Mouse (Mus musculus) erythroid progenitor cell, adult 5-6 weeks (primary cell): ENCODE results near the gene Hmga1. TPM values are rescaled to one million over a fixed set of nuclear protein-coding genes. Genes with fewer than 3 reads are reported as not detected.

Source experiments
- ATAC-seq: replicated peaks from 2 replicates; pipeline ENCODE4 v1.8.0; 2016; ENCODE audit warnings: moderate number of reproducible peaks, mild to moderate bottlenecking, moderate TSS enrichment, inconsistent platforms; ENCODE audit not compliant: poor library complexity, low FRiP score, severe bottlenecking
- total RNA-seq, 2 experiments: library from RNA; stranded (forward) in 1 of 2; stranded (reverse) in 1 of 2; fragments of 150-400 nt in 1 of 2; fragments of 186-747, 209-891 nt in 1 of 2; gene quantifications; 2 replicates each; pipeline versions ENCODE4 v1.2.3 to v1.2.4; 2015 to 2017; ENCODE audit warnings: low replicate concordance in 2 of 2

Gene Hmga1
- total RNA-seq, 2 experiments from 2014 or later, result 30.6 to 40.7 TPM

DNA sequence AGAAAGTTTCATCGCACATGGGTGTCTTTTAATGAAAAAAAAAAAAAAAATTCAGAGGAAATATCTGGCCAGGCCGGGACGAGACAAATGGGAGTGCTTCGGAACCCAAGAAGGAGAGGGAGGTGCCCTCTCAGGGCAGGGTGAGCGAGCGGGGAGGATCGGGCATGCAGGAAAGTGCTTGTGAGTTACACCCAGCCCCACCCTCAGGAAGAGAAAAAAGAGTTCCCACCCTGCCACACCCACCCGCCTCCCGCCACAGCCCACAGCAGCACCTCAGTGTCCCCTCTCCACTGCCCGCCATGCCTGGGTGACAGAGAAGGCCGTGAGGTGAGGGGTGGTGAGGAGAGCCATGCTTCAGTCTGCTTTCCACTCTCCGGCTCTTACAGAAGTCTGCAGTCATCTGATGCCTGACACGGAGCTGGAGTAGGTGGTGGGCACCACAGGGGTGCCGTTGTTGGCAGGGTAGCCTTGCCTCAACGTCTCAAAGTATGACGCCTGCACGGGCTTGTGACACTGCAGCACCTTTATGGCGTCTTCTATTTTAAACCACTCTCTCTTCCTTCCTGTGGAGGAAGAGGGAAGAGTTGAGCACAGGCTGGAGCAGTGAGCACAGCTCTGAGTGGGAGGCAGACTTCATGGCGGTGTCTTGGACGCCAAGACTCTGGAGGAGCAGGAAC, 24.2 kb downstream of the Hmga1 start:
- ATAC-seq, result no peak

- ATAC-seq, result peak; percentile 21; the same call in 1 of the 2 replicates
Observed at GRCm38 (mm10) chr17:27583185-27583894, 27.0 kb downstream of the Hmga1 start.

GRCm38 (mm10) chr17:27586661-27587060, 30.4 kb downstream of the Hmga1 start:
- no peak for ATAC-seq

DNA sequence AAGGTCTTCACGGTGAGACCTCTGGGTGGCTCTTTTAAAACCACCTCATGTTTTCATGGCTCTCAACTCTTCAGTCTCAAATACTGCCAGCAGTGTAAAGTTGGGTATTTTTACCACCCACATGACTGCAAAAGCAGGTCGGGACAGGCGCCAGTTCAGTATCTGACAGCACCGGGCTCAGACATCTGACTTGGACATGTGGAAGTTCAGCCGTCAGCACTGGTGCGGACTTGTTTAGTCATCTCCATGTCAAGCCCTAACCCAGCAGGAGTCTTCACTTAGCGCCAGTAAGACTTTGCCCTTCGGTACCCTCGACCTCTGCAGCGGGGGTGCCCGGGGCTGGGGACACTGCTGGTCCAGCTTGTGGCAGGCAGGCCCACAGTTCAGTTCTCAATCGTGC, 31.0 kb downstream of the Hmga1 start:
- no peak for ATAC-seq

DNA sequence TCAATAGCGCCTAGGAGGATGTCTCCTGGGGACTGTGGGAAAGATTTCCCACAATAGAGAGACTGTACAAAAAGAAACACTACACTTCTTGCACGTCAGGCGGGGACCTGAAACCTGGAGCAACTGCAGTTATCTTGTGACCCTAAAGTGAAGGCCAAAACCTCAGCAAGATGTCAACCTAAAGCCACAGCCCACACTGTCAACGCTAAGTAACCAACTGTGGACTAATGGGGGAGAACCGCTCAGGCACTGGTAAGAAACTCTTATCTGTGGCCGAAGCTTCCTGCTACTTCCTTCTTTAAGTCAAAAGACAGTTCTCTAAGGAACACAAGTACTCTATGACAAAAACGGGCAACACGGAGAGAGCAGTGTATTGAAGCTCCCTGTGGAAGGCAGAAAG, 31.9 kb downstream of the Hmga1 start:
- no peak for ATAC-seq

DNA sequence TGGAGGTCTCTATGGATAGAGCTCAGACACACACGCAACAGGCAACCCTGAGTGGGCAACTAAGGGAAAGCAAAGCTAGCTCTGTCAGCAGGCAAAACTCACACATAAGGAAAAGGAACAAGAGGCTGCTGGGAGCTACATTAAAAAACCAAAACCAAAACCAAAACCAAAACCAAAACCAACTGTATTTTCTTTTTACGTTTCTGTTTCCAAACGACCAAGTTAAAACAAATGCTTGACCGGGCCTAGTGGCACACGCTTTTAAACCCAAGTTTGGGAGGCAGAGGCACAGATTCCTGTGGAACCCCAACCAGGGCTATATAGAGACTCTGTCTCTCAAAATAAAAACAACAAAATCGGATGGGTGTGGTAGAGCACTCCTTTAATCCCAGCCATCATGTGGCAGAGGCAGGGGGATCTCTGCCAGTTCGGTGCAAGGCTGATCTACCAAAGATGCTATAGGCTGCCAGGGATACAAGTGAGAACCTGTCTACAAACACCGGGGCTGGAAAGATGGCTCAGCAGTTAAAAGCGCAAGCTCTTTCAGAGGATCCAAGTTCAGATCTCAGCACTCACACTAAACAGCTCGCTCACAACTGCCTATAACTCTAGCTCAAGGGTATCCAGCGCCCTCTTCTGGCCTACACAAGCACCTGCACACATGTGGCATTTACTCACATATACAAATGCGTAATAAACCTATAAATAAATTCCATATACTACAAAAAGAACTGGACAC, 35.7 kb downstream of the Hmga1 start:
- no peak for ATAC-seq

- no peak for ATAC-seq
Observed at GRCm38 (mm10) chr17:27592565-27592910, 36.2 kb downstream of the Hmga1 start.

- no peak for ATAC-seq
Observed at GRCm38 (mm10) chr17:27595659-27596375, 39.5 kb downstream of the Hmga1 start.

- ATAC-seq, result no peak
Observed at GRCm38 (mm10) chr17:27596376-27597190, 40.3 kb downstream of the Hmga1 start.

DNA sequence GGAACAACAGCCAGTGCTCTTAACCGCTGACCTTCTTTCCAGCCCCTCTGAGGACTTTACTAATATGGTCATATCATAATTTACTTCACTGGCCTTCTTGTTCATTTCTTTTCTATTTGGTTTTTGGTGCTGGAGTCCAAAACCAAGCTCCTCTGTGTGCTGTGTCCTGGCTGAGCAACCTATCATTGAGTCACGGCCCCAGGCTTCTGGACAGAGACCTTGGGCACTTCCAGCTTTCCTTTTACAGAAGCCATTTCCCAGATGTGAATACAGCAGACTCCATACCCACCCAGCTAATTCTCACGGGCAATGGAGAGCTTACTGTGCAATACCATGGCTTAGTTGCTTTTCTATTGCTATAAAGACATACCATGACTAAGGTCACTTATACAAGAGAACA, 44.0 kb downstream of the Hmga1 start:
- ATAC-seq, result no peak

GRCm38 (mm10) chr17:27600869-27601268, 44.6 kb downstream of the Hmga1 start:
- ATAC-seq, result no peak

DNA sequence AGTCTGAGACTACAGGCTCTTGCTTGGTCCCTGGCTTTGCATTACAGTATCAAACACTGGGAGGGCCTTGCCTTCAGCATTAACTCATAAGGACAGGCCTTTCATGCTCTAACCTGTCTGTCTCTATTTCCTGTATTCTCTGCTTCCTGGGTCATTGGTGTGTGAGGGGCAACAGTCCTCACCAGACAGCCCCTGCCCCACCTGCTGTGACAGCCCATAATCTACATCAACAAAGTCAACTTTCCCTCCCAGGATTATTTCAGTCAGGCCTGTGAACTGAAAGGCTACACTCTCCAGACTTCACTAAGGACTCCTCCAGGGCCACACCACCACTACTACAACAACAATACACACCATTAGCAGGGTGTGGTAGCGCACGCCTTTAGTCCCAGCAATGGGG, 46.7 kb downstream of the Hmga1 start:
- ATAC-seq, result no peak

- peak; percentile 44 for ATAC-seq
Observed at GRCm38 (mm10) chr17:27603522-27604234, 47.4 kb downstream of the Hmga1 start.

- no peak for ATAC-seq
Observed at GRCm38 (mm10) chr17:27609576-27609975, 53.3 kb downstream of the Hmga1 start.

DNA sequence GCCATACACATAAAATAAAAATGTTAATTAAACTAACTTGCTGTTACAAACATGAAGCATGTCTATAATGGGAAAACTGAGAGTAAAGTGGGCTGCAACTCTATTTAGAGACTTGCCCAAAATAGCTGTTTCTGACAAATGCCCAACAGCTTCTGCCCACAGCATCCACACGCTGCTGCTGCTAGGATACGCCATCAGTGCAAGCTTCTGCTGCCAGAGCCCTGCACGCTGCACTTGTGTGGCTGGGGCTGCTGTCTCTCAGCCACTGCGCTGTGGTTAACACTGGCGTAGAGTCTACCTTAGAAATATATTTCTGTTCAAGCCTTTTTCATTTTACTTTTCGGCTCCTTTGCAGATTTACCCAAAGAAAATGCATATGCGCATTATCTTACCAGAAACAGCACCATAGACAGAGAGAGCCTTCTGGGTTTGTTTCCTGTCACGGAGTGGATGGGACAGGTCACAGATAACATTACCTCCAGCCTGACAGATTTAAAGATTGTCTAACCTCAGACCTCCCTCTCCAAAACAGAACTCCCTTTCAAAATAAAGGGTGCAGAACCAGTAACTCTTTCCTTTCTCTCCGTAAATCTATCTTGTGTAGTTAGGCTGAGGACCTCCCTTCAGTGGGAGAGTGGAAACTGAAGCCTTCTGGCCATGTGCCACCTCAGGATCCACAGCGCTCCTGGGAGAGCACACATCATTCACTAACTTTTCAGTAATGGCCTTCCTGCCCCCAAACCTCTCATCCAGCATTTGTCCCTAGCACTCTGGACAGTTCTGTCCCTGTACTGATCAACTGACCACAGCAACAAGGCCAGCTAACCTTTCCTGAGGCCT, 54.6 kb downstream of the Hmga1 start:
- no peak for ATAC-seq

- ATAC-seq, result no peak
Observed at GRCm38 (mm10) chr17:27611519-27611884, 55.2 kb downstream of the Hmga1 start.

DNA sequence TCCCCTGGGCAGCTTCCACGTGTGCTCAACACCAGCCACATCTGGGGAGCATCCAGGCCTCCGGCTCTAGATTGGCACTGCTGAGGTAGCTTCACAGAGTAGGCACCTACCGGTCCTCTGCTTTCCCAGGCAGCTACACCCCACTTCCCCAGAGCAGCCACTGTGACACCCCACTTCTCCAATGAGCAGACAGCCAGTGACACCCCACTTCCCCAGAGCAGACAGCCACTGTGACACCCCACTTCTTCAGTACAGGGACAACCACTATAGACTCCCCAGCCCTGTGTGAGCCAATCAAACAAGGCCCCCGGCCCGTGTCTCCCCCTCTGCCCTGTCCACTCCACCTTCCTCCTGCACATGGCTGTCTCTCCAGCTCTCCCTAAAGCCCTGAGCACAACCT, 55.7 kb downstream of the Hmga1 start:
- ATAC-seq, result 0 out of 2 replicates have a peak, but pooled peaks have one; percentile 31

- ATAC-seq, result no peak
Observed at GRCm38 (mm10) chr17:27613016-27613415, 56.7 kb downstream of the Hmga1 start.
